Mouse (Mus musculus): ENCODE measurements around the gene Myh3. TPM values are rescaled to one million over a fixed set of nuclear protein-coding genes. Genes with fewer than 3 reads are reported as not detected.
A peak's percentile ranks its signal among the peaks of the same experiment; 100 is the strongest.

Gene Myh3
- polyA plus RNA-seq, 1 experiment from 2014 or later, result 46.9 TPM

- H3K27me3 ChIP-seq, result no peaks in the 10 kb centered on the region
- H3K9me3 ChIP-seq, result no peaks in the 10 kb centered on the region
- 48% methylated on average over 12 of the region's 12 CpGs for WGBS
- no peaks in the 10 kb centered on the region for H3K36me3 ChIP-seq
- no peak for ATAC-seq (ENCODE audit: insufficient number of reproducible peaks, insufficient read depth, low FRiP score, low TSS enrichment, low read depth)
- peaks cover 9% of the 10 kb centered on the region; the same call in 1 of the 2 replicates for H3K4me1 ChIP-seq (replicated peaks)
- no peak overlapping the region for H3K4me2 ChIP-seq
- H3K4me3 ChIP-seq (replicated peaks), result no peak overlapping the region
- no peak overlapping the region for H3K9ac ChIP-seq (replicated peaks)
- 0 out of 2 replicates have a peak overlapping the region, but pooled peaks have one; percentile 12 for H3K27ac ChIP-seq
These were observed 42.7 kb downstream of the Myh3 start for GRCm38 (mm10) chr11:67120697-67121294.

DNA sequence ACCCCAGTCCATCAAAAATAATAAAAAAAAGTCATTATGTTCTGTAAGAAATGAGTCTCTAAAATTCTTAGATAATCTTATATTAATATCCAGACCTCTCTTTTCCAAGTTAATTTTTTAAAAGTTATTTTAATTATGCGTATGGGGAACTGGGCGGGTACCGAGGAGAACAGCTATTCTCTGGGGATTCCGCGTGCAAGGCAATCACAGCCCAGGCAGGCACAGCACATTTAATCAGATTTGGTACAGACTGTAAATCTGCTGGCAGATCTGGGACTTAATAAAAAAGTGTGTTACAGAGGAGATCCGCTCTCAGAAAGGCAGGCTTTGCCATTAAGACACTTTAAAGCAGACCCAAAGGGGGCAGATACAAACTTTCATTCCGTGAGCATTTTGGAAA lies 46.8 kb downstream of the Myh3 start:
- H3K36me3 ChIP-seq, result no peaks in the 10 kb centered on the region
- H3K4me2 ChIP-seq, result peak overlapping the region; percentile 4; the same call in 1 of the 2 replicates
- H3K27me3 ChIP-seq, result no peaks in the 10 kb centered on the region
- WGBS, result 69% methylated on average over 7 of the region's 7 CpGs
- no peak overlapping the region for H3K9ac ChIP-seq (replicated peaks)
- peaks cover 9% of the 10 kb centered on the region; the same call in 1 of the 2 replicates for H3K4me1 ChIP-seq (replicated peaks)
- no peak overlapping the region for H3K27ac ChIP-seq
- H3K9me3 ChIP-seq, result no peaks in the 10 kb centered on the region
- no peak overlapping the region for H3K4me3 ChIP-seq (replicated peaks)
- ATAC-seq (ENCODE audit: insufficient number of reproducible peaks, insufficient read depth, low FRiP score, low TSS enrichment, low read depth), result no peak

DNA sequence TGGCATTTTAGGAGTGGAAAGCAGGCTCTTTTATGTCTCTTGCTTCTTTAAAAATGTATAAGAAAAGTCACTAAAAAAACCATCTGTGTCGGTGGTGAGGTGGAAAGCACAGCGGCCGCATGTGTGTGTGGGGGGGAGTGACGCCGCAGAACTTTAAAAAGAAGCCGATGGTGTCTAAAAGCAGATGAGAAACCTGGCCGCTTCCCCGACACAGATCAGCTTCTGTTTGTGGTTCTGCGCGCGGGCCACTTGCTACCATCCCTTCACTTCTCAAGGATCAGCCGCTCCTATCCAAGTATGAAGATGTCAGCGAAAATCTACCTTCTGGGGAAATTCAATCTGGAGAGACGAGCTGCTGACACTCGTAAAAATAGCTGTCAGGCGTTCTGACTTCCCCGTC lies 47.3 kb downstream of the Myh3 start:
- Histone ChIP-seq H3K4me3 (replicated peaks) (no peak overlapping the region), H3K27ac (no peak overlapping the region), H3K4me2 (peak overlapping the region; percentile 4; the same call in 1 of the 2 replicates), H3K27me3 (no peaks in the 10 kb centered on the region), H3K4me1 (replicated peaks) (peaks cover 6% of the 10 kb centered on the region; the same call in 1 of the 2 replicates), H3K9me3 (no peaks in the 10 kb centered on the region), H3K9ac (replicated peaks) (no peak overlapping the region), H3K36me3 (no peaks in the 10 kb centered on the region)
- 57% methylated on average over 17 of the region's 17 CpGs for WGBS
- no peak for ATAC-seq (ENCODE audit: insufficient number of reproducible peaks, insufficient read depth, low FRiP score, low TSS enrichment, low read depth)

GRCm38 (mm10) chr11:67133526-67133925 lies 55.4 kb downstream of the Myh3 start:
- no peaks in the 10 kb centered on the region for H3K4me1 ChIP-seq (replicated peaks)
- H3K4me2 ChIP-seq, result no peak overlapping the region
- no peak overlapping the region for H3K9ac ChIP-seq (replicated peaks)
- no peak for ATAC-seq (ENCODE audit: insufficient number of reproducible peaks, insufficient read depth, low FRiP score, low TSS enrichment, low read depth)
- H3K36me3 ChIP-seq, result no peaks in the 10 kb centered on the region
- H3K27me3 ChIP-seq, result no peaks in the 10 kb centered on the region
- H3K4me3 ChIP-seq (replicated peaks), result no peak overlapping the region
- H3K27ac ChIP-seq, result no peak overlapping the region
- WGBS, result 79% methylated on average over 2 of the region's 2 CpGs
- H3K9me3 ChIP-seq, result no peaks in the 10 kb centered on the region

GRCm38 (mm10) chr11:67134654-67135053 lies 56.6 kb downstream of the Myh3 start:
- Histone ChIP-seq H3K27me3 (no peaks in the 10 kb centered on the region), H3K9ac (replicated peaks) (no peak overlapping the region), H3K27ac (no peak overlapping the region), H3K4me2 (no peak overlapping the region), H3K36me3 (no peaks in the 10 kb centered on the region), H3K4me1 (replicated peaks) (peaks cover 4% of the 10 kb centered on the region; the same call in 1 of the 2 replicates), H3K4me3 (replicated peaks) (no peak overlapping the region), H3K9me3 (no peaks in the 10 kb centered on the region)
- WGBS, result 87% methylated on average over 6 of the region's 6 CpGs
- no peak for ATAC-seq (ENCODE audit: insufficient number of reproducible peaks, insufficient read depth, low FRiP score, low TSS enrichment, low read depth)

DNA sequence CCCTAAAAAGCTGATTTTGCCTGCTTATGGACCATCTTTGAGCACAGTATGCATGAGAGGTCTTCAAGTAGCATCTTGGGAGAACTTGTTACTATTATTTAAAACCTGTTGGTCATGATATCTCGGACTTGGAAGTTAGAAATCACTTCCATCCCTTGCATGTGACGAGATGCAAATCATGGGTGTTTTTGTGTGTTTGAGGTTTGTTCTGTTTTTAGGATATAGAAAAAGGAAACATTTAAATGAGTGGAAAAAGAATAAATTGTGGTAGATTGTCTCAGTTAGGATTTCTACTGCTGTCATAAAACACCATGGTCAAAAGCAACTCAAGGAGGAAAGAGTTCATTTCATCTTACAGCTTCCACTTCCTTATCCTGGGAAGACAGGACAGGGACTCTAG lies 57.4 kb downstream of the Myh3 start:
- H3K27me3 ChIP-seq, result no peaks in the 10 kb centered on the region
- no peaks in the 10 kb centered on the region for H3K36me3 ChIP-seq
- H3K9ac ChIP-seq (replicated peaks), result no peak overlapping the region
- no peaks in the 10 kb centered on the region for H3K9me3 ChIP-seq
- WGBS, result 86% methylated on average over 2 of the region's 2 CpGs
- H3K4me3 ChIP-seq (replicated peaks), result no peak overlapping the region
- H3K4me1 ChIP-seq (replicated peaks), result peaks cover 4% of the 10 kb centered on the region; the same call in 1 of the 2 replicates
- no peak overlapping the region for H3K27ac ChIP-seq
- no peak overlapping the region for H3K4me2 ChIP-seq
- no peak for ATAC-seq (ENCODE audit: insufficient number of reproducible peaks, insufficient read depth, low FRiP score, low TSS enrichment, low read depth)

GRCm38 (mm10) chr11:67139556-67139955 lies 61.5 kb downstream of the Myh3 start:
- Histone ChIP-seq H3K27ac (no peak overlapping the region), H3K4me3 (replicated peaks) (no peak overlapping the region), H3K9me3 (no peaks in the 10 kb centered on the region), H3K9ac (replicated peaks) (no peak overlapping the region), H3K27me3 (no peaks in the 10 kb centered on the region), H3K36me3 (no peaks in the 10 kb centered on the region), H3K4me2 (no peak overlapping the region), H3K4me1 (replicated peaks) (peaks cover 4% of the 10 kb centered on the region; the same call in 1 of the 2 replicates)
- ATAC-seq (ENCODE audit: insufficient number of reproducible peaks, insufficient read depth, low FRiP score, low TSS enrichment, low read depth), result no peak
- 58% methylated on average over 8 of the region's 8 CpGs for WGBS

DNA sequence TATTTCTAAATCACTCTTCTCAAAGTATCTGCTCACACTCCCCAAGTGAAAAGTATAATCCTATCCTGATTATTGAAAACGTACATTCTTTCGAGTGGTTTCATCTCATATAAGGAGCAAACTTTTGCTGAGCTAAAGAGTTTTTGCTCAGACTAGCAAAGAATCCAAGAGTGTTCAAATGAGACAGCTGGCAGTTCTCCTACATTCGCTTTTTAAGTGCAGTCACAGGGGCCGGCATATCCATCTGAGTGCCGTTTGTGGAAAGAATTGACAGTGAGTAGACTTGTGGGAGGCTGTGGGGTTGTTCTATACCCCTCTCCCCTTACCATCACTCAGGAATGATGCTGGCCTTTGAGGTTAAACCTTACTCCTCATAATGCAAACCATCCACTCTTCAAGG lies 62.1 kb downstream of the Myh3 start:
- H3K4me1 ChIP-seq (replicated peaks), result peaks cover 4% of the 10 kb centered on the region; the same call in 1 of the 2 replicates
- H3K9me3 ChIP-seq, result no peaks in the 10 kb centered on the region
- ATAC-seq (ENCODE audit: insufficient number of reproducible peaks, insufficient read depth, low FRiP score, low TSS enrichment, low read depth), result no peak
- no peak overlapping the region for H3K9ac ChIP-seq (replicated peaks)
- H3K27ac ChIP-seq, result no peak overlapping the region
- 76% methylated on average over 5 of the region's 5 CpGs for WGBS
- H3K4me2 ChIP-seq, result no peak overlapping the region
- no peak overlapping the region for H3K4me3 ChIP-seq (replicated peaks)
- no peaks in the 10 kb centered on the region for H3K36me3 ChIP-seq
- no peaks in the 10 kb centered on the region for H3K27me3 ChIP-seq

GRCm38 (mm10) chr11:67141031-67141430 lies 62.9 kb downstream of the Myh3 start:
- H3K9me3 ChIP-seq, result no peaks in the 10 kb centered on the region
- no peaks in the 10 kb centered on the region for H3K36me3 ChIP-seq
- WGBS, result 78% methylated on average over 6 of the region's 6 CpGs
- no peak overlapping the region for H3K4me3 ChIP-seq (replicated peaks)
- H3K27ac ChIP-seq, result no peak overlapping the region
- H3K27me3 ChIP-seq, result no peaks in the 10 kb centered on the region
- no peak overlapping the region for H3K9ac ChIP-seq (replicated peaks)
- H3K4me1 ChIP-seq (replicated peaks), result peaks cover 4% of the 10 kb centered on the region; the same call in 1 of the 2 replicates
- ATAC-seq (ENCODE audit: insufficient number of reproducible peaks, insufficient read depth, low FRiP score, low TSS enrichment, low read depth), result no peak
- H3K4me2 ChIP-seq, result no peak overlapping the region

DNA sequence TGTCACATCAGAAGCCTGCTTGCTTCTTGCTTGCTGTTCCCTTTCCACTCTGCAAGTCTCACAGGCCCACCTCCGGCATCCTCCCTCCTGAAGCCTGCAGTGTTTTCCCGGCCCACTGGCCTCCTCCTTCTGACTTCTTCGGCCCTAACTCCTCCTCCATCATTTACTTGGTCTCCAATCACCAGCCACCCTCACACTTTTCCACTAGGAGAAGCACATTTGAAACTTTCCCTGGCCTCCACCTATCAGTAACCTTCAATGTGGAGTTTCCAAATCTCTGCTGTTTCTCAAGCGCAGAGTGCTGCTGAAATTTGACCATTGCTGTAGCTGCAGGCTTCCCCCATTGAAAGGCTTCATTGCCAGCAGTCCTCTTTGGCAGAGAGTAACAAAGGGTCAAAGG lies 63.9 kb downstream of the Myh3 start:
- Histone ChIP-seq H3K4me2 (no peak overlapping the region), H3K27ac (no peak overlapping the region), H3K9me3 (no peaks in the 10 kb centered on the region), H3K4me1 (replicated peaks) (peaks cover 4% of the 10 kb centered on the region; the same call in 1 of the 2 replicates), H3K36me3 (no peaks in the 10 kb centered on the region), H3K4me3 (replicated peaks) (no peak overlapping the region), H3K27me3 (no peaks in the 10 kb centered on the region), H3K9ac (replicated peaks) (no peak overlapping the region)
- no peak for ATAC-seq (ENCODE audit: insufficient number of reproducible peaks, insufficient read depth, low FRiP score, low TSS enrichment, low read depth)
- WGBS, result 43% methylated on average over 4 of the region's 4 CpGs

DNA sequence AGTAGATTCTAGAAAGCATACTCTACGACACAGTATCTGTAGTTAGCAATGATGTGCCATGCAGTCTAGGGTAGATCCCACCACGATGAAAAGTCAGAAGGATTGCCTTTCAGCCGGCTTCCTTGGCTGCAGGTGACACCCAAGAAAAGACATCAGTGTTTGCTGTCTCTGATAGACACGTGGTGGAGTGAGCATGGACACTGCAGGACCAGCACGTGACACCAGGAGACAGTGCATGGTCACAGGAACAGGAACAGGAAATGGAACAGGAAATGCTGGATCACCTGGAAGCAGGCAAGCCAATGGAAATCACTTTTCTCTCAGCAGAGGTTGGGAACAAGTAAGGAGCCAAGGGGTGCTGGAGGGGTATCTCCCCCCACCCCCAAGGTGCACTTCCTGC lies 65.0 kb downstream of the Myh3 start:
- no peak overlapping the region for H3K4me3 ChIP-seq (replicated peaks)
- no peak for ATAC-seq (ENCODE audit: insufficient number of reproducible peaks, insufficient read depth, low FRiP score, low TSS enrichment, low read depth)

More for the DNA sequence above, 65.0 kb downstream of the Myh3 start:
- peaks cover 4% of the 10 kb centered on the region; the same call in 1 of the 2 replicates for H3K4me1 ChIP-seq (replicated peaks)
- H3K9me3 ChIP-seq, result no peaks in the 10 kb centered on the region
- no peak overlapping the region for H3K27ac ChIP-seq
- H3K4me2 ChIP-seq, result no peak overlapping the region
- no peaks in the 10 kb centered on the region for H3K27me3 ChIP-seq
- no peak overlapping the region for H3K9ac ChIP-seq (replicated peaks)
- no peaks in the 10 kb centered on the region for H3K36me3 ChIP-seq
- 83% methylated on average over 5 of the region's 5 CpGs for WGBS
